Mouse (Mus musculus) ES-E14 (cell line): ENCODE measurements at regions not wholly inside any gene's neighbourhood (a gene's known extent, or its start where the extent isn't known, plus 50 kb on each side); places are given as distances from the start of the nearest gene placed in this dataset.

Experiments
- DNase-seq: peaks from one replicate; pipeline ENCODE4 v3.0.0-alpha.2; 2013; ENCODE audit warnings: low read depth, low spot score
- H3K27ac ChIP-seq: 2 replicates; pipeline ENCODE4 v1.5.1; 2012; ENCODE audit warnings: low read depth, mild to moderate bottlenecking, low read length, moderate library complexity, mixed read lengths; ENCODE audit not compliant: poor library complexity, insufficient read depth, severe bottlenecking
- H3K36me3 ChIP-seq: 2 replicates; pipeline ENCODE4 v1.6.1; 2012; ENCODE audit warnings: mild to moderate bottlenecking, low read length, moderate library complexity, mixed read lengths; ENCODE audit not compliant: control insufficient read depth, poor library complexity, insufficient read depth, severe bottlenecking
- H3K4me1 ChIP-seq, 2 experiments: fragments of 150-350 bp in 1 of 2; sonication (generic) in 1 of 2; 2 replicates each; pipeline ENCODE4 v1.6.1; 2012; ENCODE audit warnings: low read length in 2 of 2, mild to moderate bottlenecking in 1 of 2, mixed read lengths in 1 of 2; ENCODE audit not compliant: control insufficient read depth in 2 of 2, insufficient read depth in 2 of 2, poor library complexity in 1 of 2
- H3K4me3 ChIP-seq, 2 experiments: fragments of 150-350 bp in 1 of 2; sonication (generic) in 1 of 2; 2 replicates each; pipeline ENCODE4 v1.5.1; 2012; ENCODE audit warnings: low read length in 2 of 2, low read depth in 1 of 2, mild to moderate bottlenecking in 1 of 2, mixed read lengths in 1 of 2; ENCODE audit not compliant: insufficient read depth in 1 of 2, poor library complexity in 1 of 2, severe bottlenecking in 1 of 2
- H3K9ac ChIP-seq: 2 replicates; pipeline ENCODE4 v1.6.1; 2012; ENCODE audit warnings: low read depth, mild to moderate bottlenecking, low read length, mixed read lengths; ENCODE audit not compliant: poor library complexity, insufficient read depth, severe bottlenecking
- H3K9me3 ChIP-seq: fragments of 150-350 bp; sonication (generic); 2 replicates; pipeline ENCODE4 v1.6.1; 2012; ENCODE audit warnings: low read depth, mild to moderate bottlenecking, low read length; ENCODE audit not compliant: control insufficient read depth, insufficient read depth
- CHD2 ChIP-seq: IDR thresholded peaks from 2 replicates; pipeline ENCODE4 v1.6.1; 2014; ENCODE audit warnings: mild to moderate bottlenecking, low read depth, low read length, inconsistent platforms
- HCFC1 ChIP-seq: IDR thresholded peaks from 2 replicates; pipeline ENCODE4 v1.6.1; 2012; ENCODE audit warnings: low read length, inconsistent platforms, borderline replicate concordance; ENCODE audit not compliant: insufficient read depth
- MAFK ChIP-seq: IDR thresholded peaks from 2 replicates; pipeline ENCODE4 v1.6.1; 2014; ENCODE audit warnings: mild to moderate bottlenecking, low read depth, low read length, inconsistent platforms; ENCODE audit not compliant: insufficient read depth
- ZC3H11A ChIP-seq: IDR thresholded peaks from 2 replicates; pipeline ENCODE4 v1.6.1; 2012; ENCODE audit warnings: low read depth, mild to moderate bottlenecking, inconsistent platforms, low read length, borderline replicate concordance
- ZNF384 ChIP-seq: IDR thresholded peaks from 2 replicates; pipeline ENCODE4 v1.6.1; 2012; ENCODE audit warnings: low read depth, low read length, inconsistent platforms
- in situ Hi-C, 2 experiments: fragments of 600-800 bp; cut with MboI; formaldehyde crosslinking; loops; one replicate each; pipeline ENCODE4 v1.15.1; 2025; ENCODE audit warnings: low sequenced_read_pairs in 2 of 2, inconsistent platforms in 1 of 2; ENCODE audit not compliant: unreplicated experiment in 2 of 2

DNA sequence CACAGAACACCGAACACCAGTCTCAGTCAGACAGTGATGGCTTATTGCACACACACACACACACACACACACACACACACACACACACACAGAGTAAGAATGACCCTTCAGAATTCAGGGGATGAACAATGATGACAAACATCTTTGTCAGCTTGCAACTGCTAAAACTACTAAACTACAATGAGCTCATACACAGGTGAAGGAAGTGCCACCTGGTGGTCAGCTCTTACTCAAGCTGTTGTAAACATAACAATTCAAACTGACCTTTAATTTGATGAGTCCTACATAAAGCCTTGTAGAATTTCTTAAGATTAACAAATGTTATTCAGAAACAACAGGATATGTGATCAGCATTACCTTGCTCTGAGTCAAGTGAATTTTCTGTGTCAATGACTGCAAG is 446.5 kb downstream of the Cntn6 start:
- Histone ChIP-seq H3K36me3 (no peaks in the 10 kb centered on the region), H3K4me3 (no peak overlapping the region), H3K27ac (no peak overlapping the region), H3K9me3 (no peaks in the 10 kb centered on the region), H3K4me1 (no peaks in the 10 kb centered on the region), H3K9ac (no peak overlapping the region)
- DNase-seq, result peak; percentile 16
- in situ Hi-C loops, result no loop called here
- no peak for TF ChIP-seq ZNF384
- TF ChIP-seq HCFC1, result no peak
- no peak for TF ChIP-seq MAFK
- TF ChIP-seq ZC3H11A, result no peak
- no peak for TF ChIP-seq CHD2

DNA sequence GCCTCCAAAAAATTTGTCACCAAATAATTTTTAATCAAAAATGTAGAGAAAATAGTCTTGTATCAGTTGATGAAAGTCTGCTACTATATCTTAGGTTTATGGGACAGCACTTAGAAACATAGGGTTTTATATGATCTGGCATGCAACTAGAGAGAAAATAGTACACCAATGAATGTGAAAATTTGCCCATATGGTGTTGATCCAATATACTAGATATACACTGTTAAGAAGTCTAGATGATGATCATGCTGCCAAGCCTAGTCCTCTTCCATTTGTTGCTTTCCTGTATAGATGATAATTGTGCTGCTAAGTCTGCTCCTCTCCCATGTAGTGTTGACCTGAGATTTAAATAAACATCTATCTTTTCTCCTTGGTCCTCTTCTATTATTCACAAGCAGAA is 481.9 kb downstream of the Cntn6 start:
- DNase-seq, result no peak
- TF ChIP-seq CHD2 (no peak), ZNF384 (no peak), MAFK (no peak), ZC3H11A (no peak), HCFC1 (no peak)
- Histone ChIP-seq H3K9me3 (no peaks in the 10 kb centered on the region), H3K4me3 (no peak overlapping the region), H3K27ac (no peak overlapping the region), H3K36me3 (no peaks in the 10 kb centered on the region), H3K4me1 (no peaks in the 10 kb centered on the region), H3K9ac (no peak overlapping the region)
- in situ Hi-C loops, result no loop called here

GRCm38 (mm10) chr6:104984144-104984543 is 491.6 kb downstream of the Cntn6 start:
- Histone ChIP-seq H3K4me3 (no peak overlapping the region), H3K9me3 (no peaks in the 10 kb centered on the region)
- DNase-seq, result peak; percentile 37

DNA sequence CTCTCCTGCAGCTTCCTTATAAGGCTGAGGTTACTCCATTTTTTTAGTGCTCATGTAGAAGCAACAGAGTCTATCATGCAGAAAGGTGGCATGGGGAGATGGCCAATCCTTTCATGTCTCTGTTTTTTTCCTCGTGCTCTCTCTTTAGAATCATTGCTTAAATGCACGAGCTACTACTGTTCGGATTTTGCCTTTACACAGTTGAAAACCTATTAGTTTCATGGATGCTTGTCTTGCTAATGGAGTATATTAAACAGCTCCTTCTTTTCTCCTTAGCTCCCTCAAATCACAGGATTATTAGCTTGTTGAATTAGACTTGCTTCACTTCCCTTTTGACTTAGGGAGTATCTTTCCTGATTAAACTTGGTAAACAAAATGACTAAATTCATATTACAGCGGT is 497.3 kb downstream of the Cntn6 start:
- in situ Hi-C loops, result no loop called here

More at GRCm38 (mm10) chr6:104984144-104984543, 491.6 kb downstream of the Cntn6 start:
- Histone ChIP-seq H3K27ac (no peak overlapping the region), H3K4me1 (no peaks in the 10 kb centered on the region), H3K36me3 (no peaks in the 10 kb centered on the region), H3K9ac (no peak overlapping the region)
- no peak for TF ChIP-seq HCFC1
- no peak for TF ChIP-seq ZC3H11A
- no peak for TF ChIP-seq CHD2
- TF ChIP-seq MAFK, result no peak
- TF ChIP-seq ZNF384, result no peak
- in situ Hi-C loops, result no loop called here

DNA sequence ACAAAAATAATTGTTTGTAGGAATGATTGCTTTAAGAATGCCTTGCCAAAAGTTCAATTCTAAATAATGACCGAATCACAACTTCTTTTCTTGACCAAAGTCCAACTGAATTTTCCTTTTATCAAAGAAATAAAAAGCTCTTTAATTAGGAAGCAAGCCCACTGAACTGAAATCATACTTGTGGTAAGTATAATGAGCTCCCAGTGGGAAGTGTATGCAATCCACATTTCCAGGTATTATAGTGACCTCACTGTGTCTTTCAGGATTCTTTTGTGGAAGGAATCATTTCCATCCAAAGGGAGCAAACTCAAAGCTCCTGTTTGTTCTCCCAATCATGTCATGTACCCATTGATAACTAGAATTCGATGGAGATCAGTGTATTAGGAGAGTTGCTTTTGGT is 497.8 kb downstream of the Cntn6 start:
- no peak for DNase-seq
- no peaks in the 10 kb centered on the region for H3K4me1 ChIP-seq
- no peak overlapping the region for H3K9ac ChIP-seq
- in situ Hi-C loops, result no loop called here
- H3K36me3 ChIP-seq, result no peaks in the 10 kb centered on the region
- TF ChIP-seq HCFC1, result no peak
- TF ChIP-seq MAFK, result no peak
- no peak for TF ChIP-seq ZC3H11A
- TF ChIP-seq ZNF384, result no peak
- TF ChIP-seq CHD2, result no peak
- H3K27ac ChIP-seq, result no peak overlapping the region
- no peak overlapping the region for H3K4me3 ChIP-seq
- no peaks in the 10 kb centered on the region for H3K9me3 ChIP-seq

More for the DNA sequence above, 497.3 kb downstream of the Cntn6 start:
- no peak for DNase-seq
- Histone ChIP-seq H3K9me3 (no peaks in the 10 kb centered on the region), H3K4me1 (no peaks in the 10 kb centered on the region), H3K4me3 (no peak overlapping the region), H3K9ac (no peak overlapping the region), H3K27ac (no peak overlapping the region), H3K36me3 (no peaks in the 10 kb centered on the region)
- TF ChIP-seq HCFC1 (no peak), CHD2 (no peak), ZC3H11A (no peak), MAFK (no peak), ZNF384 (no peak)
